Mouse (Mus musculus) cerebellum, adult 11-12 months (tissue): ENCODE measurements around the gene Ubac1.

Experiments
- DNase-seq: peaks from one replicate; pipeline ENCODE4 v3.0.0; 2022

The Ubac1 gene

GRCm38 (mm10) chr2:26022626-26023025 lies 1.1 kb upstream of the Ubac1 start:
- DNase-seq = peak; percentile 63

- no peak for DNase-seq
Measured at GRCm38 (mm10) chr2:26022258-26022565, 665 bp upstream of the Ubac1 start.

GRCm38 (mm10) chr2:26020714-26021560 lies 610 bp downstream of the Ubac1 start:
- DNase-seq = peak; percentile 94

- no peak for DNase-seq
Measured at GRCm38 (mm10) chr2:26019923-26020322, 1.6 kb downstream of the Ubac1 start.

GRCm38 (mm10) chr2:26017326-26017725 lies 4.2 kb downstream of the Ubac1 start:
- DNase-seq = no peak

- DNase-seq = no peak
Measured at GRCm38 (mm10) chr2:26013674-26014073, 7.9 kb downstream of the Ubac1 start.

GRCm38 (mm10) chr2:26011420-26011819 lies 10.1 kb downstream of the Ubac1 start:
- DNase-seq = no peak

GRCm38 (mm10) chr2:26002001-26002400 lies 19.5 kb downstream of the Ubac1 start:
- DNase-seq = peak; percentile 89

- DNase-seq = no peak
Measured at GRCm38 (mm10) chr2:26001136-26001535, 20.4 kb downstream of the Ubac1 start.

GRCm38 (mm10) chr2:25997716-25998115 lies 23.8 kb downstream of the Ubac1 start:
- DNase-seq = peak; percentile 48

GRCm38 (mm10) chr2:25994791-25995190 lies 26.8 kb downstream of the Ubac1 start:
- no peak for DNase-seq

GRCm38 (mm10) chr2:25992285-25992684 lies 29.3 kb downstream of the Ubac1 start:
- DNase-seq = no peak

GRCm38 (mm10) chr2:25989651-25990050 lies 31.9 kb downstream of the Ubac1 start:
- no peak for DNase-seq

- no peak for DNase-seq
Measured at GRCm38 (mm10) chr2:25987817-25988216, 33.7 kb downstream of the Ubac1 start.

- DNase-seq = no peak
Measured at GRCm38 (mm10) chr2:25986601-25987000, 34.9 kb downstream of the Ubac1 start.

- peak; percentile 100 for DNase-seq
Measured at GRCm38 (mm10) chr2:25983159-25983907, 38.2 kb downstream of the Ubac1 start, which contains the start of gene Camsap1. TSS of gene Camsap1 (minus strand) at chr2:25983282.

- no peak for DNase-seq
Measured at GRCm38 (mm10) chr2:25982426-25983091, 39.0 kb downstream of the Ubac1 start.

- DNase-seq = peak; percentile 84
Measured at GRCm38 (mm10) chr2:25982052-25982425, 39.5 kb downstream of the Ubac1 start.

- DNase-seq = no peak
Measured at GRCm38 (mm10) chr2:25978997-25979396, 42.5 kb downstream of the Ubac1 start.

GRCm38 (mm10) chr2:25977587-25978239 lies 43.8 kb downstream of the Ubac1 start:
- no peak for DNase-seq

- DNase-seq = no peak
Measured at GRCm38 (mm10) chr2:25975141-25975770, 46.3 kb downstream of the Ubac1 start.

- DNase-seq = peak; percentile 86
Measured at GRCm38 (mm10) chr2:25970426-25970825, 51.1 kb downstream of the Ubac1 start.

GRCm38 (mm10) chr2:25969319-25969718 lies 52.2 kb downstream of the Ubac1 start:
- DNase-seq = no peak
